Mouse (Mus musculus): ENCODE results near the gene Cdh23. TPM values are rescaled to one million over a fixed set of nuclear protein-coding genes. Genes with fewer than 3 reads are reported as not detected.

Gene Cdh23
- polyA plus RNA-seq, 1 experiment from 2014 or later, result 0.25 TPM

GRCm38 (mm10) chr10:60285183-60285582, 411.1 kb downstream of the Cdh23 start:
- ATAC-seq (replicated peaks; ENCODE audit: low FRiP score, low read depth) (peak; percentile 33; the same call in 1 of the 2 replicates), DNase-seq (ENCODE audit: low spot score) (no peak)
- H3K4me3 ChIP-seq (replicated peaks; ENCODE audit: low read depth, low read length), result no peak overlapping the region
- H3K4me1 ChIP-seq (replicated peaks; ENCODE audit: insufficient read depth, low read length), result peaks cover 8% of the 10 kb centered on the region; the same call in 1 of the 2 replicates
- no peak for TF ChIP-seq CTCF (IDR thresholded peaks at IDR 0.05; ENCODE audit: low read depth)
- H3K27me3 ChIP-seq (ENCODE audit: insufficient read depth, low read length), result no peaks in the 10 kb centered on the region
- H3K27ac ChIP-seq, result no peak overlapping the region
- H3K9ac ChIP-seq (ENCODE audit: low read depth, low read length), result no peak overlapping the region
- no peaks in the 10 kb centered on the region for H3K9me3 ChIP-seq (replicated peaks; ENCODE audit: low read length)
- 41% methylated on average over 8 of the region's 8 CpGs for WGBS
- no peaks in the 10 kb centered on the region for H3K36me3 ChIP-seq (ENCODE audit: insufficient read depth, low read length)
- no peak overlapping the region for H3K4me2 ChIP-seq (ENCODE audit: low read length)

GRCm38 (mm10) chr10:60284676-60285111, 411.6 kb downstream of the Cdh23 start:
- WGBS, result 34% methylated on average over 8 of the region's 8 CpGs
- no peaks in the 10 kb centered on the region for H3K9me3 ChIP-seq (replicated peaks; ENCODE audit: low read length)
- H3K36me3 ChIP-seq (ENCODE audit: insufficient read depth, low read length), result no peaks in the 10 kb centered on the region
- H3K9ac ChIP-seq (ENCODE audit: low read depth, low read length), result no peak overlapping the region; the same call in 1 of the 2 replicates
- no peak overlapping the region for H3K27ac ChIP-seq
- no peak for TF ChIP-seq CTCF (IDR thresholded peaks at IDR 0.05; ENCODE audit: low read depth)
- ATAC-seq (replicated peaks; ENCODE audit: low FRiP score, low read depth), result no peak
- H3K4me1 ChIP-seq (replicated peaks; ENCODE audit: insufficient read depth, low read length), result peaks cover 3% of the 10 kb centered on the region; the same call in 1 of the 2 replicates
- DNase-seq (ENCODE audit: low spot score), result no peak
- H3K27me3 ChIP-seq (ENCODE audit: insufficient read depth, low read length), result no peaks in the 10 kb centered on the region
- no peak overlapping the region for H3K4me2 ChIP-seq (ENCODE audit: low read length)
- no peak overlapping the region for H3K4me3 ChIP-seq (replicated peaks; ENCODE audit: low read depth, low read length)

DNA sequence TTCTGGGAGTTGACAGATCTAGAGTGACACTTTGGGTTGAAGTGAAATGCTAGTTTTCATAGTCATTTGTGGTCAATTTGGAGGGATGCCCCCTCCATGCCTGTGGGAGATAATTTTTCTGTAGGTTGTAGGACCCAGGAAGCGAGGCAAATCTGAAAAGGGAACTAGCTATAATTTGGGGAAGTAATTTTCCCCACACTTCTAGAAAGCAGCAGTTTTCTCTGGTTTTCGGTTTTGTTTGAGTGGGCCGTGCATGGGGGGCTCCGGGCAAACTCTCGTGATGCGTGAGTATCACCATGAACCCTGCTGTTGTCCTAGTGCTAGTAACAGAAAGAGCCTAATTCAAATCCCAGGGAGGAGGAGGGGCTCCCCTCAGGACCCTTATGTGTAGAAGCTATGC, 412.0 kb downstream of the Cdh23 start:
- H3K36me3 ChIP-seq (ENCODE audit: insufficient read depth, low read length), result no peaks in the 10 kb centered on the region
- no peak overlapping the region for H3K4me3 ChIP-seq (replicated peaks; ENCODE audit: low read depth, low read length)
- ATAC-seq (replicated peaks; ENCODE audit: low FRiP score, low read depth), result no peak
- DNase-seq (ENCODE audit: low spot score), result no peak
- WGBS, result 84% methylated on average over 6 of the region's 6 CpGs
- no peak overlapping the region for H3K4me2 ChIP-seq (ENCODE audit: low read length)
- H3K9ac ChIP-seq (ENCODE audit: low read depth, low read length), result no peak overlapping the region
- H3K27ac ChIP-seq, result no peak overlapping the region
- no peak for TF ChIP-seq CTCF (IDR thresholded peaks at IDR 0.05; ENCODE audit: low read depth)
- H3K4me1 ChIP-seq (replicated peaks; ENCODE audit: insufficient read depth, low read length), result no peaks in the 10 kb centered on the region; the same call in 1 of the 2 replicates
- H3K9me3 ChIP-seq (replicated peaks; ENCODE audit: low read length), result no peaks in the 10 kb centered on the region
- no peaks in the 10 kb centered on the region for H3K27me3 ChIP-seq (ENCODE audit: insufficient read depth, low read length)

DNA sequence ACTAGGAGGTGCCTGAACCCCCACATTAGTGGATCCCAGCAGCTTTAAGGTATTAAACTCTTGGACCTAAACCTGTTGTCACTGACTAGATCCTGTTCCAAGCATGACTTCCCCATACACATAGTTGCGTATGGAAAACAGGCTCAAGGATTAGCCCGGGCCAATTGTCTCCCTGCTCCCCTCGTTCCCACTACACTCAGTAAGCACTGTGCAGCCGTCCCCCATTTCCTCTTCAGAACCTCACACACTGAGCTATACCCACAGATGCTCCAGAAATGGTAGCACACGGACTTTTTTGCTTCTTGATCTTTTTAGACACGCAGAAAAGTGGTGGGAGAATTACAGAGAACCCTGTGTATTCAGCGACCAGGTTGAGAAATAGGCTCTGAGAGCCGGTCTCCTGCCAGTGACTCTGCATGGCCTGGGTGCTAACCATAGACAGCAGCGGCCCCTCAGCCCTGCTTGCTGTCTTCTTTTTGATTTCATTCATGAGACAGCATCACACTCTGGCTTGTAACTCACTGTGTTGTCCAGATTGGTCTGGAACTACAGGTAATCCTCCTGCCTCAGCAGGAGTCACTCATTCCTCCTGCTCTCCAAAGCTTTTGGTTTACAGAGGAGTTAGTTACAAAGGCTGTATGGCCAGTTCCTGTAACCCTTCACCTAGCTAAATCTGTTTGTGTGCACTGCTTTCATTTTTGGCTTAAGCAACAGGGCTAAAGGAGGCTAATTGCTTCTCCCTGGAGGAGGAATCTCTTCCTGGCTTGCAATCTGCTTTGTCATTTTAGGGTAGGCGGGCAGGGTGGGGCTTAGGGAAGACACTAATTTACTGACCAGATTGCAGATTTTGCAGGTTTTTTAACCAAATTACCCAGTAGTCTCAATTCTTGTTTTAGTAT, 413.9 kb downstream of the Cdh23 start:
- H3K27ac ChIP-seq, result peak overlapping the region; percentile 19
- no peak for TF ChIP-seq CTCF (IDR thresholded peaks at IDR 0.05; ENCODE audit: low read depth)
- H3K4me3 ChIP-seq (replicated peaks; ENCODE audit: low read depth, low read length), result no peak overlapping the region
- no peak overlapping the region for H3K4me2 ChIP-seq (ENCODE audit: low read length)
- no peaks in the 10 kb centered on the region for H3K27me3 ChIP-seq (ENCODE audit: insufficient read depth, low read length)
- H3K4me1 ChIP-seq (replicated peaks; ENCODE audit: insufficient read depth, low read length), result peaks cover 10% of the 10 kb centered on the region; the same call in 1 of the 2 replicates
- no peaks in the 10 kb centered on the region for H3K9me3 ChIP-seq (replicated peaks; ENCODE audit: low read length)
- no peak overlapping the region for H3K9ac ChIP-seq (ENCODE audit: low read depth, low read length)
- no peaks in the 10 kb centered on the region for H3K36me3 ChIP-seq (ENCODE audit: insufficient read depth, low read length)
- no peak for DNase-seq (ENCODE audit: low spot score)
- ATAC-seq (replicated peaks; ENCODE audit: low FRiP score, low read depth), result no peak
- 83% methylated on average over 10 of the region's 10 CpGs for WGBS

DNA sequence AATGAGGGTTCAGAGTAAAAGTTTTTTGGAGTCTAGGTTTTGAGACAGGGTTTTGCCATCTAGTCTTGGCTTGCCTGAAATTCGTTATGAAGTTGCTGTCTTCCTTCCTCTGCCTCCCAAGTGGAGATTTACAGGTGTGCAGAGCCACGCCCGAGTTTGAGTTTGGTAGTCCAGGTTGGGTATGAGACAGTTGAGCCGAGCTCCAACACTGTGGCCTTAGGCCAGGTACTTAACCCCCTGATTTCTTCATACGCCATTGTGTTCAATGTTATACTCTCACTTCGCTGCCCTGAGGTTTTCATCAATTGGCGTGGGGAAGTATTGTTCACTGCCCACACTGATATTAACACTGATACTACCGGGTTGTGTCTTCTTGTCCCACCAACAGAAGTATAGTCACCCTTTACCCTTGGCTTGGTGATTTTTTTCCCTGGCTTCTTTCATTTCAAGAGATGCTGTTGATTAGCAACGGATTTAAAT, 414.7 kb downstream of the Cdh23 start:
- 86% methylated on average over 9 of the region's 9 CpGs for WGBS
- no peaks in the 10 kb centered on the region for H3K9me3 ChIP-seq (replicated peaks; ENCODE audit: low read length)
- TF ChIP-seq CTCF (IDR thresholded peaks at IDR 0.05; ENCODE audit: low read depth), result no peak
- no peak overlapping the region for H3K9ac ChIP-seq (ENCODE audit: low read depth, low read length)
- H3K27me3 ChIP-seq (ENCODE audit: insufficient read depth, low read length), result no peaks in the 10 kb centered on the region
- no peak overlapping the region for H3K27ac ChIP-seq
- DNase-seq (ENCODE audit: low spot score), result no peak
- peaks cover 10% of the 10 kb centered on the region; the same call in 1 of the 2 replicates for H3K4me1 ChIP-seq (replicated peaks; ENCODE audit: insufficient read depth, low read length)
- H3K36me3 ChIP-seq (ENCODE audit: insufficient read depth, low read length), result no peaks in the 10 kb centered on the region
- no peak overlapping the region for H3K4me3 ChIP-seq (replicated peaks; ENCODE audit: low read depth, low read length)
- H3K4me2 ChIP-seq (ENCODE audit: low read length), result no peak overlapping the region
- no peak for ATAC-seq (replicated peaks; ENCODE audit: low FRiP score, low read depth)

DNA sequence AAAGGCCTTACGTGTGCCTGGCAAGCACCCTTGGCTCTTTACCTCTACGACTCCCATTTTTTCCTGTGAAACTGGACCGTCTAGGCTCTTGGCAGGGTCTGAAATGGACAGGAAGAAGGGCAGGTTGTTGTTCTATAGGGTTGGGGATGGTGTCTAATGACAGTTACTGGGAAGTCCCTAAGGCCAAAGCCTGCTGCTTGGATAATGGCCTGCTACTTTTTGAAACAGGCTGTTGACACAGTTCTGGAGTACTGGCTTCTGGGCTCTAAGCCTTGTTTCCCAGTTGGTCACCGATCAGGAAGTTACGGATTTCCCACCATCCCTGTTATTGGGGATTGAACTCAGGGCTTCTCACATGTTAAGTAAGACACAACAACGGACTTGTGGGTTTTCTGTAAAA, 415.9 kb downstream of the Cdh23 start:
- WGBS, result 80% methylated on average over 6 of the region's 6 CpGs
- ATAC-seq (replicated peaks; ENCODE audit: low FRiP score, low read depth) (no peak), DNase-seq (ENCODE audit: low spot score) (no peak)
- H3K36me3 ChIP-seq (ENCODE audit: insufficient read depth, low read length), result no peaks in the 10 kb centered on the region
- H3K27ac ChIP-seq, result no peak overlapping the region
- H3K9ac ChIP-seq (ENCODE audit: low read depth, low read length), result no peak overlapping the region
- H3K27me3 ChIP-seq (ENCODE audit: insufficient read depth, low read length), result no peaks in the 10 kb centered on the region
- H3K4me2 ChIP-seq (ENCODE audit: low read length), result no peak overlapping the region
- H3K9me3 ChIP-seq (replicated peaks; ENCODE audit: low read length), result no peaks in the 10 kb centered on the region
- no peak overlapping the region for H3K4me3 ChIP-seq (replicated peaks; ENCODE audit: low read depth, low read length)
- TF ChIP-seq CTCF (IDR thresholded peaks at IDR 0.05; ENCODE audit: low read depth), result no peak
- H3K4me1 ChIP-seq (replicated peaks; ENCODE audit: insufficient read depth, low read length), result peaks cover 10% of the 10 kb centered on the region; the same call in 1 of the 2 replicates

All from kidney, postnatal 0 days (tissue).